Mouse (Mus musculus) liver, embryonic 15.5 days (tissue): ENCODE data around the gene Ddx39. TPM values are rescaled to one million over a fixed set of nuclear protein-coding genes. Genes with fewer than 3 reads are reported as not detected.

Experiments used
- ATAC-seq: fragments of 200-750 bp; cut with Nextera tagmentation; 2 replicates; pipeline ENCODE4 v1.8.0; 2017; ENCODE audit warnings: moderate number of reproducible peaks, mild to moderate bottlenecking, moderate library complexity; ENCODE audit not compliant: insufficient read depth
- H3K27ac ChIP-seq: fragments of 300-500 bp; sonication (generic); replicated peaks from 2 replicates; pipeline ENCODE4 v1.5.1; 2015; ENCODE audit warnings: mild to moderate bottlenecking, inconsistent platforms
- H3K27me3 ChIP-seq: fragments of 300-500 bp; sonication (generic); 2 replicates; pipeline ENCODE4 v1.6.1; 2015; ENCODE audit warnings: mild to moderate bottlenecking, inconsistent platforms
- H3K36me3 ChIP-seq: fragments of 300-500 bp; sonication (generic); replicated peaks from 2 replicates; pipeline ENCODE4 v1.6.1; 2015; ENCODE audit warnings: moderate library complexity, mild to moderate bottlenecking, inconsistent platforms
- H3K4me1 ChIP-seq: fragments of 300-500 bp; sonication (generic); replicated peaks from 2 replicates; pipeline ENCODE4 v1.6.1; 2015; ENCODE audit warnings: inconsistent platforms
- H3K4me2 ChIP-seq: fragments of 300-500 bp; sonication (generic); 2 replicates; pipeline ENCODE4 v1.6.1; 2015; ENCODE audit warnings: moderate library complexity, mild to moderate bottlenecking, inconsistent platforms
- H3K4me3 ChIP-seq: fragments of 300-500 bp; sonication (generic); replicated peaks from 2 replicates; pipeline ENCODE4 v1.5.1; 2015; ENCODE audit warnings: mild to moderate bottlenecking, inconsistent platforms
- H3K9ac ChIP-seq: fragments of 300-500 bp; sonication (generic); 2 replicates; pipeline ENCODE4 v1.6.1; 2015; ENCODE audit warnings: moderate library complexity, mild to moderate bottlenecking, inconsistent platforms
- H3K9me3 ChIP-seq: fragments of 300-500 bp; sonication (generic); replicated peaks from 2 replicates; pipeline ENCODE4 v1.6.1; 2016; ENCODE audit warnings: inconsistent platforms
- WGBS: fragments of 180-500 bp; shearing (Covaris S2); methylation state at CpG from one replicate; pipeline ENCODE4 v1.1.7; 2015; ENCODE audit warnings: mixed read lengths; ENCODE audit not compliant: insufficient replicate concordance; 5-methylcytosine and 5-hydroxymethylcytosine counted together
- polyA plus RNA-seq: library from polyadenylated mRNA; unstranded; fragments of >200 nt; fragmentation: Nextera tagmentation; extraction: Ambion mirVana; gene quantifications from 2 replicates; pipeline ENCODE4 v1.2.1, GENCODE M21; 2015

The Ddx39 gene
- polyA plus RNA-seq, 1 experiment from 2014 or later, result 184 TPM

- H3K27me3 ChIP-seq, result peaks cover 7% of the 10 kb centered on the region
- H3K9me3 ChIP-seq, result no peaks in the 10 kb centered on the region
- H3K36me3 ChIP-seq, result no peaks in the 10 kb centered on the region
- ATAC-seq, result no peak
- H3K4me3 ChIP-seq, result no peak overlapping the region
- H3K4me1 ChIP-seq, result 0 out of 2 replicates have a peak, but pooled peaks cover 1% of the 10 kb centered on the region
- H3K9ac ChIP-seq, result no peak overlapping the region
- no peak overlapping the region for H3K27ac ChIP-seq
- H3K4me2 ChIP-seq, result no peak overlapping the region
- 52% methylated on average over 2 of the region's 3 CpGs for WGBS
Observed at GRCm38 (mm10) chr8:83754149-83754548, 39.2 kb downstream of the Ddx39 start.

GRCm38 (mm10) chr8:83756273-83756672 is 41.3 kb downstream of the Ddx39 start:
- Histone ChIP-seq H3K36me3 (no peaks in the 10 kb centered on the region), H3K4me1 (no peaks in the 10 kb centered on the region), H3K27me3 (no peaks in the 10 kb centered on the region), H3K9ac (no peak overlapping the region), H3K4me2 (no peak overlapping the region), H3K27ac (no peak overlapping the region), H3K9me3 (no peaks in the 10 kb centered on the region), H3K4me3 (no peak overlapping the region)
- WGBS, result 77% methylated on average over 3 of the region's 3 CpGs
- ATAC-seq, result no peak

- H3K4me2 ChIP-seq, result no peak overlapping the region
- WGBS, result 35% methylated on average over 6 of the region's 6 CpGs
- H3K4me1 ChIP-seq, result no peaks in the 10 kb centered on the region
- H3K36me3 ChIP-seq, result no peaks in the 10 kb centered on the region
- H3K9ac ChIP-seq, result no peak overlapping the region
- H3K27ac ChIP-seq, result no peak overlapping the region
- H3K4me3 ChIP-seq, result no peak overlapping the region
- H3K9me3 ChIP-seq, result no peaks in the 10 kb centered on the region
- no peak for ATAC-seq
- no peaks in the 10 kb centered on the region; the same call in 1 of the 2 replicates for H3K27me3 ChIP-seq
Observed at GRCm38 (mm10) chr8:83757084-83757607, 42.2 kb downstream of the Ddx39 start.

GRCm38 (mm10) chr8:83758298-83758697 is 43.3 kb downstream of the Ddx39 start:
- ATAC-seq, result no peak
- no peak overlapping the region for H3K4me3 ChIP-seq
- no peak overlapping the region for H3K9ac ChIP-seq
- WGBS, result 49% methylated on average over 5 of the region's 5 CpGs
- no peaks in the 10 kb centered on the region for H3K9me3 ChIP-seq
- H3K27me3 ChIP-seq, result no peaks in the 10 kb centered on the region; the same call in 1 of the 2 replicates
- H3K4me2 ChIP-seq, result no peak overlapping the region
- H3K27ac ChIP-seq, result no peak overlapping the region
- no peaks in the 10 kb centered on the region for H3K36me3 ChIP-seq
- no peaks in the 10 kb centered on the region for H3K4me1 ChIP-seq

GRCm38 (mm10) chr8:83759231-83759759 is 44.3 kb downstream of the Ddx39 start:
- H3K9me3 ChIP-seq, result no peaks in the 10 kb centered on the region
- WGBS, result 59% methylated on average over 2 of the region's 2 CpGs
- H3K9ac ChIP-seq, result no peak overlapping the region
- no peak overlapping the region for H3K4me2 ChIP-seq
- no peak for ATAC-seq
- no peaks in the 10 kb centered on the region; the same call in 1 of the 2 replicates for H3K27me3 ChIP-seq
- H3K27ac ChIP-seq, result no peak overlapping the region
- H3K4me1 ChIP-seq, result no peaks in the 10 kb centered on the region
- no peak overlapping the region for H3K4me3 ChIP-seq
- H3K36me3 ChIP-seq, result no peaks in the 10 kb centered on the region

GRCm38 (mm10) chr8:83764116-83764515 is 49.1 kb downstream of the Ddx39 start:
- 72% methylated on average over 8 of the region's 8 CpGs for WGBS
- Histone ChIP-seq H3K9ac (no peak overlapping the region), H3K4me1 (peaks cover 10% of the 10 kb centered on the region), H3K27me3 (no peaks in the 10 kb centered on the region; the same call in 1 of the 2 replicates), H3K4me2 (no peak overlapping the region), H3K27ac (no peak overlapping the region), H3K9me3 (no peaks in the 10 kb centered on the region), H3K36me3 (no peaks in the 10 kb centered on the region), H3K4me3 (no peak overlapping the region)
- no peak for ATAC-seq

- no peak overlapping the region for H3K27ac ChIP-seq
- no peaks in the 10 kb centered on the region for H3K9me3 ChIP-seq
- WGBS, result 67% methylated on average over 2 of the region's 2 CpGs
- no peak overlapping the region for H3K9ac ChIP-seq
- no peak overlapping the region for H3K4me3 ChIP-seq
- no peak overlapping the region for H3K4me2 ChIP-seq
- H3K4me1 ChIP-seq, result peaks cover 12% of the 10 kb centered on the region
- ATAC-seq, result no peak
- H3K36me3 ChIP-seq, result no peaks in the 10 kb centered on the region
- H3K27me3 ChIP-seq, result no peaks in the 10 kb centered on the region; the same call in 1 of the 2 replicates
Observed at GRCm38 (mm10) chr8:83764717-83765116, 49.7 kb downstream of the Ddx39 start.

- Histone ChIP-seq H3K27me3 (no peaks in the 10 kb centered on the region; the same call in 1 of the 2 replicates), H3K9ac (no peak overlapping the region), H3K4me1 (peaks cover 12% of the 10 kb centered on the region), H3K9me3 (no peaks in the 10 kb centered on the region), H3K4me3 (no peak overlapping the region), H3K27ac (no peak overlapping the region), H3K4me2 (no peak overlapping the region), H3K36me3 (no peaks in the 10 kb centered on the region)
- ATAC-seq, result no peak
Observed at GRCm38 (mm10) chr8:83765663-83766062, 50.7 kb downstream of the Ddx39 start.

GRCm38 (mm10) chr8:83767442-83767841 is 52.5 kb downstream of the Ddx39 start:
- Histone ChIP-seq H3K9ac (no peak overlapping the region), H3K4me3 (no peak overlapping the region), H3K27me3 (no peaks in the 10 kb centered on the region), H3K4me1 (peaks cover 13% of the 10 kb centered on the region), H3K36me3 (no peaks in the 10 kb centered on the region), H3K27ac (no peak overlapping the region), H3K4me2 (no peak overlapping the region), H3K9me3 (no peaks in the 10 kb centered on the region)
- ATAC-seq, result no peak
- 40% methylated on average over 4 of the region's 4 CpGs for WGBS

- Histone ChIP-seq H3K9ac (no peak overlapping the region), H3K4me1 (peaks cover 24% of the 10 kb centered on the region), H3K9me3 (no peaks in the 10 kb centered on the region), H3K27ac (no peak overlapping the region), H3K36me3 (no peaks in the 10 kb centered on the region), H3K4me2 (no peak overlapping the region; the same call in 1 of the 2 replicates), H3K27me3 (no peaks in the 10 kb centered on the region), H3K4me3 (no peak overlapping the region)
- 6% methylated on average over 5 of the region's 5 CpGs for WGBS
- no peak for ATAC-seq
Observed at GRCm38 (mm10) chr8:83768526-83768925, 53.5 kb downstream of the Ddx39 start.

- Histone ChIP-seq H3K27ac (no peak overlapping the region), H3K4me3 (no peak overlapping the region), H3K36me3 (no peaks in the 10 kb centered on the region), H3K4me2 (no peak overlapping the region), H3K9ac (no peak overlapping the region), H3K27me3 (no peaks in the 10 kb centered on the region), H3K4me1 (peaks cover 30% of the 10 kb centered on the region), H3K9me3 (no peaks in the 10 kb centered on the region)
- WGBS, result 54% methylated on average over 7 of the region's 7 CpGs
- ATAC-seq, result no peak
Observed at GRCm38 (mm10) chr8:83769720-83770119, 54.7 kb downstream of the Ddx39 start.

GRCm38 (mm10) chr8:83770669-83771068 is 55.7 kb downstream of the Ddx39 start:
- H3K4me1 ChIP-seq, result peaks cover 30% of the 10 kb centered on the region
- no peak overlapping the region for H3K9ac ChIP-seq
- no peak overlapping the region for H3K4me3 ChIP-seq
- ATAC-seq, result no peak
- H3K36me3 ChIP-seq, result no peaks in the 10 kb centered on the region
- no peak overlapping the region for H3K27ac ChIP-seq
- H3K27me3 ChIP-seq, result no peaks in the 10 kb centered on the region
- WGBS, result 20% methylated on average over 2 of the region's 2 CpGs
- H3K9me3 ChIP-seq, result no peaks in the 10 kb centered on the region
- H3K4me2 ChIP-seq, result no peak overlapping the region
